Mouse (Mus musculus) embryonic facial prominence, embryonic 11.5 days (tissue): ENCODE measurements at regions not wholly inside any gene's neighbourhood (a gene's known extent, or its start where the extent isn't known, plus 50 kb on each side); places are given as distances from the start of the nearest gene placed in this dataset.
A peak's percentile ranks its signal among the peaks of the same experiment; 100 is the strongest.

Source experiments
- ATAC-seq: fragments of 200-750 bp; cut with Nextera tagmentation; replicated peaks from 2 replicates; pipeline ENCODE4 v1.8.0; 2017; ENCODE audit warnings: low read depth; ENCODE audit not compliant: insufficient number of reproducible peaks, low FRiP score, low TSS enrichment
- DNase-seq: peaks from one replicate; pipeline ENCODE4 v3.0.0-alpha.2; 2015; ENCODE audit warnings: low spot score
- H3K27ac ChIP-seq: fragments of 300-500 bp; sonication (generic); replicated peaks from 2 replicates; pipeline ENCODE4 v1.5.1; 2014; ENCODE audit warnings: mild to moderate bottlenecking, low read depth, low read length, control low read depth
- H3K27me3 ChIP-seq: fragments of 300-500 bp; sonication (generic); 2 replicates; pipeline ENCODE4 v1.6.1; 2014; ENCODE audit warnings: mild to moderate bottlenecking, low read length, moderate library complexity, mixed read lengths; ENCODE audit not compliant: control insufficient read depth, insufficient read depth
- H3K36me3 ChIP-seq: fragments of 300-500 bp; sonication (generic); replicated peaks from 2 replicates; pipeline ENCODE4 v1.6.1; 2014; ENCODE audit warnings: low read depth, mild to moderate bottlenecking, low read length, moderate library complexity, mixed read lengths; ENCODE audit not compliant: control insufficient read depth, insufficient read depth
- H3K4me1 ChIP-seq: fragments of 300-500 bp; sonication (generic); 2 replicates; pipeline ENCODE4 v1.6.1; 2014; ENCODE audit warnings: low read length, mixed read lengths; ENCODE audit not compliant: control insufficient read depth, insufficient read depth
- H3K4me2 ChIP-seq: fragments of 300-500 bp; sonication (generic); 2 replicates; pipeline ENCODE4 v1.6.1; 2014; ENCODE audit warnings: low read depth, mild to moderate bottlenecking, control low read depth, low read length, moderate library complexity
- H3K4me3 ChIP-seq: fragments of 300-500 bp; sonication (generic); 2 replicates; pipeline ENCODE4 v1.5.1; 2014; ENCODE audit warnings: low read depth, low read length, control low read depth
- H3K9ac ChIP-seq: fragments of 300-500 bp; sonication (generic); replicated peaks from 2 replicates; pipeline ENCODE4 v1.6.1; 2014; ENCODE audit warnings: mild to moderate bottlenecking, control low read depth, low read length
- H3K9me3 ChIP-seq: fragments of 300-500 bp; sonication (generic); replicated peaks from 2 replicates; pipeline ENCODE4 v1.6.1; 2016; ENCODE audit warnings: mild to moderate bottlenecking, low read length, inconsistent platforms, mixed read lengths; ENCODE audit not compliant: control insufficient read depth
- WGBS: fragments of 180-500 bp; shearing (Covaris S2); extraction: QIAGEN DNeasy Blood & Tissue Kit; methylation state at CpG from one replicate; pipeline ENCODE4 v1.1.7; 2014; 5-methylcytosine and 5-hydroxymethylcytosine counted together

DNA sequence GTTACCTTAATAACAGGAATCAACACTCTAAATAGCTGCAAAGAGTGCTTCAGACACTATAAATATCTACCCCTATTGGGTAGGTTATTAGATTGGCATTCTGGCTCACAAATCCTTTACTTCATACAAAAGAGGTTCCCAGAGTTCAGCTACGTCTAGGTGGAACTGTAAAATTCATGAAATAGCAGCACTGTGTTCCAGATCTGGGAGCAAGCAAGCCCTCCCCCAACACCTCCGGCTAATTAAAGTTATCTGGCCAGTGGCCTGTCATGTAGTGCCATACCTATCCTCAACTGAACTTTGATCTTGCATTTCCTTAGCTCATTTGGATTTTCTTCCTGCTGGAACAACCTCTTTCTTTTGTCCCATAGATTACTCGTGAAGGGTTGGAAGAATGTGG lies 75.4 kb upstream of the Ppp2r3a start:
- no peak overlapping the region for H3K4me3 ChIP-seq
- DNase-seq (no peak), ATAC-seq (no peak)
- no peak overlapping the region for H3K9ac ChIP-seq
- no peaks in the 10 kb centered on the region for H3K4me1 ChIP-seq
- H3K9me3 ChIP-seq, result no peaks in the 10 kb centered on the region
- H3K36me3 ChIP-seq, result no peaks in the 10 kb centered on the region
- no peaks in the 10 kb centered on the region for H3K27me3 ChIP-seq
- no peak overlapping the region for H3K4me2 ChIP-seq
- no peak overlapping the region for H3K27ac ChIP-seq
- 62% methylated on average over 3 of the region's 3 CpGs for WGBS

DNA sequence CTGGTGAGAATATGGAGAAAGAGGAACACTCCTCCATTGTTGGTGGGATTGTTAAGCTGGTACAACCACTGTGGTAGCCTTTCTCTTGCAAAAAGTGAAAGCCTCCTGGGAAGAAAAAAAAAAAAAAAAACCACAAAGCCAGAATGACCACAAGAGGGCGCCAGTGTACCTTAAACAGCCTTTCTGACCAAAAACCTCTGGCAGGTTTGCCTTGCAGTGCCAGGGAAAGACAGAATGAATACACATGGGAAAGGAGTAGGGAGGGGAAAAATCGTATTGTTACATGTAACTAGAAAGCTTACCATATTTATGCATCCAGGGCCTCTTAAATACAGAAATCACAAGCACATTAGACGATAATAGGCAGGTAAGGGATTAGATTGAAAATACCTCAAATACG lies 62.4 kb upstream of the Ppp2r3a start:
- DNase-seq (peak; percentile 83), ATAC-seq (no peak)
- Histone ChIP-seq H3K9ac (no peak overlapping the region), H3K4me3 (no peak overlapping the region), H3K9me3 (no peaks in the 10 kb centered on the region), H3K4me2 (no peak overlapping the region), H3K27ac (no peak overlapping the region), H3K36me3 (no peaks in the 10 kb centered on the region), H3K27me3 (no peaks in the 10 kb centered on the region), H3K4me1 (no peaks in the 10 kb centered on the region)
- WGBS, result 49% methylated on average over 4 of the region's 4 CpGs

DNA sequence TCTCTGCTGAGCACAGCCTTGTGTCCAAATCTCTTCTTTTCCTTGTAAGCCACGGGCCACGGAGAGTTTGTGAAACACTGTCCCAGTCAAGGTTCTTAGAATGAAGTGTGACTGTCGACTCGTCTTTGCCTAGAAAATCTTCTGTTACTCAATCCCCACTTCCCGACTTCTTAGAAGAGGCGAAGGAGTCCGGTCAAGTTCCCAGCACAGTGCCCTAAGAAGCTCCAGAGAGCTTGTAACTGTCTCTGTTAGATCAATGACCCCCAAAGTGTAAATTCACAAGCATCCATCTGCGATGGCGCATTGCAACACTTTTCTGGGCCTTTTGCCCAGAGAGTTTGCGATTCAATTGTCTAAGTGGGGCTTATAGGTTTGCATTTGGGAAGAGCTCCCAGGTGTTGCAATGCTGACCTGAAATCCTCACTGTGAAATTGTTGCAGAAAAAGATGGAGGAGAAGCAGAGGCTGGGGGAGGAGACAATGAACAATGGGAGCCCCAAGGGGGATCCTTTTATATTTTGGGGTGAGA lies 54.9 kb upstream of the Ppp2r3a start:
- Histone ChIP-seq H3K4me1 (no peaks in the 10 kb centered on the region), H3K4me3 (no peak overlapping the region), H3K9ac (no peak overlapping the region), H3K36me3 (no peaks in the 10 kb centered on the region), H3K4me2 (no peak overlapping the region), H3K9me3 (no peaks in the 10 kb centered on the region), H3K27ac (no peak overlapping the region), H3K27me3 (no peaks in the 10 kb centered on the region)
- 91% methylated on average over 10 of the region's 10 CpGs for WGBS
- ATAC-seq (no peak), DNase-seq (no peak)

DNA sequence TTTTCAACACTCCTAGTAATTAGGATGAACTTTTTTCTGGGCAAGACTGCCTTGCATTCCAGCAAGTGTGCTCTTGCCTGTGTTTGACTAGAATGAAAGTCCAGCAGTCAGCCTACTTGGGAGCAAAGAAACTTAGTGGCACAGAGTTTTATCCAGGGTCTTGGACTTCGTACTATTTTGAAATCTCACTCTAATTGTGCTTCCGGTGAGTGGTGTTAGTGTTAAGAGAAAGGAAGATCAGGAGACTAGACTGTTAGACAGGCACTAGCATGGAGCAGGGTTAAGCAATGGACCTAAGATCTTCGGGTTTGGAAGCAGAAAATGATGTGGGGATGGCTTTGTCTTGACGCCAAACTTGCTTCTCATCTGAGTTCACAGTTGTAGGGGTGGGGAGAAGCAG lies 54.1 kb upstream of the Ppp2r3a start:
- Histone ChIP-seq H3K36me3 (no peaks in the 10 kb centered on the region), H3K27ac (no peak overlapping the region)
- 88% methylated on average over 4 of the region's 4 CpGs for WGBS

More for the DNA sequence above, 54.1 kb upstream of the Ppp2r3a start:
- ATAC-seq, result no peak
- H3K4me2 ChIP-seq, result no peak overlapping the region
- no peaks in the 10 kb centered on the region for H3K27me3 ChIP-seq
- no peak for DNase-seq
- no peak overlapping the region for H3K4me3 ChIP-seq
- no peaks in the 10 kb centered on the region for H3K4me1 ChIP-seq
- no peaks in the 10 kb centered on the region for H3K9me3 ChIP-seq
- no peak overlapping the region for H3K9ac ChIP-seq
